Mouse (Mus musculus) hindbrain, embryonic 10.5 days (tissue): ENCODE results near the gene Ccdc146. TPM values are rescaled to one million over a fixed set of nuclear protein-coding genes. Genes with fewer than 3 reads are reported as not detected.
"Not testable (repeated sequence)": the region's sequence is repeated elsewhere in the genome, so short reads cannot be mapped to it uniquely, and the experiment has no call there.

Experiments
- DNase-seq: peaks from one replicate; pipeline ENCODE4 v3.0.0-alpha.2; 2017; ENCODE audit warnings: low spot score
- H3K27ac ChIP-seq: fragments of 300-500 bp; sonication (generic); 2 replicates; pipeline ENCODE4 v1.5.1; 2016; ENCODE audit warnings: mild to moderate bottlenecking, moderate library complexity
- H3K27me3 ChIP-seq: fragments of 300-500 bp; sonication (generic); 2 replicates; pipeline ENCODE4 v1.6.1; 2016; ENCODE audit warnings: mild to moderate bottlenecking; ENCODE audit not compliant: poor library complexity, insufficient read depth, severe bottlenecking
- H3K36me3 ChIP-seq: fragments of 300-500 bp; sonication (generic); 2 replicates; pipeline ENCODE4 v1.6.1; 2016; ENCODE audit warnings: mild to moderate bottlenecking, moderate library complexity
- H3K4me1 ChIP-seq: fragments of 300-500 bp; sonication (generic); replicated peaks from 2 replicates; pipeline ENCODE4 v1.6.1; 2016; ENCODE audit warnings: mild to moderate bottlenecking
- H3K4me3 ChIP-seq: fragments of 300-500 bp; sonication (generic); 2 replicates; pipeline ENCODE4 v1.5.1; 2016; ENCODE audit warnings: mild to moderate bottlenecking, moderate library complexity
- H3K9me3 ChIP-seq: fragments of 300-500 bp; sonication (generic); 2 replicates; pipeline ENCODE4 v1.6.1; 2016; ENCODE audit warnings: mild to moderate bottlenecking, moderate library complexity
- WGBS: fragments of 180-500 bp; shearing (Covaris S2); methylation state at CpG from one replicate; pipeline ENCODE4 v1.1.7; 2016; 5-methylcytosine and 5-hydroxymethylcytosine counted together
- polyA plus RNA-seq: library from polyadenylated mRNA; unstranded; fragments of >200 nt; fragmentation: Nextera tagmentation; extraction: Ambion mirVana; gene quantifications from 2 replicates; pipeline ENCODE4 v1.2.1, GENCODE M21; 2016

Ccdc146 gene
- polyA plus RNA-seq, 1 experiment from 2014 or later, result 1.3 TPM

DNA sequence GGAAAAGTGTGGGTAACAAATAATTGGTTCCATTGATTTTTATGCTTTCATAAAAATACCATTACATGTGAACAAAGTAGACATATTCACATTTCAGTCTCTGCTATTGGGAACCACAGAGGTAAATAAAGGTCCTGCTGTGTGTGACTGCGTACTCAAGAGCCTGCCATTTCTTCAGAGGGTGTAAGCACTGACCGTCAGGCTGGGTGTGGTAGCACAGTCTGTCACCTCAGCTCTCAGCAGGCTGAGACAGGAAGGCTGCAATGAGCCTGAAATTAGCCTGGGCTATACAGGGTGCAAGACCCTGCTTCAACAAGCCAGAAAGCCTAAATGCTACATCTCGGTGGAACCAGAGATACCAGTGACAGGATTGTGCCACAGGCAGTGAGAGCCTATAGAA, 124.4 kb downstream of the Ccdc146 start:
- Histone ChIP-seq H3K4me1 (0 out of 2 replicates have a peak, but pooled peaks cover 4% of the 10 kb centered on the region), H3K27ac (no peak overlapping the region), H3K9me3 (no peaks in the 10 kb centered on the region), H3K27me3 (no peaks in the 10 kb centered on the region), H3K36me3 (no peaks in the 10 kb centered on the region), H3K4me3 (no peak overlapping the region)
- no peak for DNase-seq
- 92% methylated on average over 3 of the region's 3 CpGs for WGBS

DNA sequence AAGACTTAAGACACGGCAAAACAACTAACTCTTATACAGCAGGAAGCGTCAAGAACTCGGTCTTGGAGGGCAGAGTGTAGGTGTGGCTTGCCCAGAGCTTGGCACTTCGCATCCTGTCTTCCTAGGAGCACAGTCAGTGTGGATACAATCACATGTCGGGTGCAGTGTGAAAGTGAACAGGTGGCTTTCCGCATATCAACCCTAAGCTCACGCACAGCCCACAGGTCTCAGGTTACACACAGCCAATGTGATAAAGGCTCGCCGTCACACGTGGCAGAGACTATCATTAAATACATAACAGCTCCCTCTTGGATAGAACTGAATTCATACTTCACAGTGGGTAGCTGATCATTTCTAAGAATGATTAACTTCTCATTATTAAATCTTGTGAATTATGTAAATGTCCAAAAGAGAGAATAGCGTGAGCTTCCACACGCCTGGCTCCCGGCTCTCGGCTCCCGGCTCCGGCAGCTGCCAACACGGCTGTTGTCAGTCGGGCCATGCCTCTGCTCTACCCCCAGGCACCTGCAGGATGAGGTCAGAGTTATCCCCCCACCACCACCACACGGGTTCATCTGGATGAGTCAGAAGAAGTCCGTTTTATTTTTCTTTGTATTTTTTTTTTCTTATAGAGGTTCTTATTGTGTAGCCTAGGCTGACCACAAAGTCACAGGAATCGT, 125.3 kb downstream of the Ccdc146 start:
- no peaks in the 10 kb centered on the region for H3K27me3 ChIP-seq
- H3K9me3 ChIP-seq, result no peaks in the 10 kb centered on the region
- DNase-seq, result no peak
- 0 out of 2 replicates have a peak, but pooled peaks cover 4% of the 10 kb centered on the region for H3K4me1 ChIP-seq
- H3K4me3 ChIP-seq, result no peak overlapping the region
- no peak overlapping the region for H3K27ac ChIP-seq
- WGBS, result 85% methylated on average over 21 of the region's 21 CpGs
- no peaks in the 10 kb centered on the region for H3K36me3 ChIP-seq

DNA sequence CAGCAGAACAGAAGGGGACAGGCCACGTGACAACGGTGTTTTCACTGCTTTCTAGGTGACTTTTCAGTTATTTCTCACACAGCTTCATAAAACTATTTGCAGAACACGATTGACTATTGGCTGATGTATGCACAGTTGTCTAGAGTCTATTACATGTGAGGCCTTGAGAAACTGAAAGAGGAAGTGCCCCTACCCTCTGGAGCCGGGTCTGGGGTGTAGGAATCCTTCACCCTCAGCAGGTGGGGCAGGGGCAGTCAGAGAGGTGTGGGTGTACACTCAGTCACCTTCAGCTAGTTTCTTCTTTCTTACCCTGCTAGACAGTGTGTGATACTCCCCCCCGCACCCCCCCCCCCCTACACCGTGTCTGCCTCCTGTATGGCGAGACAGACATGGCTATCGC, 128.8 kb downstream of the Ccdc146 start:
- Histone ChIP-seq H3K36me3 (no peaks in the 10 kb centered on the region), H3K4me3 (no peak overlapping the region), H3K27me3 (no peaks in the 10 kb centered on the region), H3K4me1 (no peaks in the 10 kb centered on the region), H3K27ac (no peak overlapping the region), H3K9me3 (no peaks in the 10 kb centered on the region)
- no peak for DNase-seq
- 86% methylated on average over 8 of the region's 8 CpGs for WGBS

DNA sequence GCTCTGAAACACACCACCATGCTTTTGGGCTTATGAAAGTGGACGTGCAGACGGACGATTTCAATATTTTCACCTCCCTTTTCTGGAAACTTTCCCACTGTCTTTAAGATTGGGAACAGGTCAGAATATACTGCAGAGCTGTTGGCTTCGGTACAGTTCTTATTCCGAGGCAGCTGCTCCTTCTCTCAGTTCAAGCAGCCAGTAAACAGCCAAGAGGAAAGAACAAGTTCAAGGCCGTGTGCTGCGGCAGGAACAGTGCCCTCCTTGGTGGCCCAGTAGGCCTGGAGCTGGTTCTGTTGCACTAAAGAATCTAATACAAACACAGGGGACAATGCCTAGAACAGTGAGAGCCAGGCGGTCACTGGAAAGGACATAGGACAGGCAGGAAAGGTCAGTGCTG, 133.9 kb downstream of the Ccdc146 start:
- Histone ChIP-seq H3K27ac (no peak overlapping the region), H3K4me3 (no peak overlapping the region), H3K27me3 (no peaks in the 10 kb centered on the region), H3K4me1 (no peaks in the 10 kb centered on the region), H3K9me3 (no peaks in the 10 kb centered on the region), H3K36me3 (no peaks in the 10 kb centered on the region)
- DNase-seq, result no peak
- 86% methylated on average over 8 of the region's 8 CpGs for WGBS

DNA sequence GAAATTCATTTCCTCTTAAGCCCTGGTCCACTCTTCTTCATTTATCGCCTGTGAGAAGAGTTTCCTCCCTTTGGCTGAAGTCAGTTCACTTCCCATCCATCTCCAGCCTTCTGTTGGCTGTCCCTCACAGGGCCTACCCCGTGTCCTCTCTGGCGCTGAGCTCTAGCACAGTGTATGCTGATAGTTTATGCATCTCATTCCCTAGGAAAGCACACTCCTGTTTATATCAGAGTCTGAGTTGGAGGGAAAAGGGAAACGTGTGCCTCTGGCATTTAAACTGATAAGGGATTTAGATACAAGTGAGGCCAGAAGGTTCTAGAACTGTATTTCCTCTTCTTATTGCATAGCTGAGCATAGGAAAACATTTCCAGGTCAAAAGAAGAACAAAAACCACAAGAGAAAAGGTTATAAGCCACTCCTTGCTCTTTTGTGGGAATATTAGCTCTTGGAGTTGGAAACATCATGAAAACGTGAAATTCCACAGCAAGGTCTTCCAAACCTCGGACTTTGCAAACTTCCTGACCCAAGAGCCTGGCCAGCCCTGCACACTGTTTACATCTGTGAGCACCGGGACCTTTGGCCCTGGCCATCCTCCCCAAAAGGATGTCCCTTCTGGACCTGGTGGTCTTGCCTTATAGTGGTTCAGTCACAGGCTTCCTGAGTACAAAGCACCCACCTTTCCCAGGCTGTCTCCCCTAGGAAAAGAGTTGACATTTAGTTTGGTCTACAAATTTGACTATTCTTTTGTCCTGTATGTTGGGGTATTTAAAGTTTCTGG, 135.6 kb downstream of the Ccdc146 start:
- Histone ChIP-seq H3K36me3 (no peaks in the 10 kb centered on the region), H3K9me3 (no peaks in the 10 kb centered on the region), H3K27ac (no peak overlapping the region), H3K4me1 (no peaks in the 10 kb centered on the region), H3K27me3 (no peaks in the 10 kb centered on the region), H3K4me3 (no peak overlapping the region)
- 83% methylated on average over 7 of the region's 7 CpGs for WGBS
- no peak for DNase-seq

DNA sequence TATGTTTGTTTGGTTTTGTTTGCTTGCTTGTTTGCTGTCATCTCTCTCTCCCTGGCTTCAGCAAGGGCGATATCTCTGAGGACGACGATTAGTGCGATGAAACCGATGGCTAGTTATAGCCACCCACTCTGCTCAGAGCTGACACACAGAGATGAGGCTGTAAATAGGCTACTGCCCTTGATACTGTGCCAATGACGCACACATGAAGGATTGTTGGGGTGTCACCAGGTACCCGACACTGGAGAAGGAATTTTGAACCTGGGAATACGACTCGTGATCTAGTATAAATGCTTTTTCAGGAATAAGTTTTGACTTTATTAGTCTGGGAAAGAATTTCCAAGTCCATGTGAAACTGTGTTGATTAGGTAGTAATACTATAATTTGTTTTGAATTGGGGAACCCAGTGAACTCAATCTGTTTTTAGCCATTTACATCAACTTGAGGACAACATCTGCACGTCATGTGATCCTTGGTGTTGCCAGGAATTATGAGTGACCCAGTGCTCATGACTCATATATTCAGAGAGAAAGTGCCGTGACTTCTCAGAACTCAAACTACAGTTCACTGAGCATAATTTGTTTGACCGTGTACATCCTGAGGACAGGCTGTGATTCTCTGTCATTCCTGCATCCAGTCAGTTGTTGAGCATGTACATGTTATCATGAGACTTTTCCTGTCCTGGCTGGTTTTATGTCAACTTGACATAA, 141.0 kb downstream of the Ccdc146 start:
- DNase-seq, result no peak
- no peaks in the 10 kb centered on the region for H3K4me1 ChIP-seq
- no peaks in the 10 kb centered on the region for H3K36me3 ChIP-seq
- H3K4me3 ChIP-seq, result no peak overlapping the region
- no peaks in the 10 kb centered on the region for H3K27me3 ChIP-seq
- H3K9me3 ChIP-seq, result no peaks in the 10 kb centered on the region
- WGBS, result 91% methylated on average over 12 of the region's 12 CpGs
- H3K27ac ChIP-seq, result no peak overlapping the region

DNA sequence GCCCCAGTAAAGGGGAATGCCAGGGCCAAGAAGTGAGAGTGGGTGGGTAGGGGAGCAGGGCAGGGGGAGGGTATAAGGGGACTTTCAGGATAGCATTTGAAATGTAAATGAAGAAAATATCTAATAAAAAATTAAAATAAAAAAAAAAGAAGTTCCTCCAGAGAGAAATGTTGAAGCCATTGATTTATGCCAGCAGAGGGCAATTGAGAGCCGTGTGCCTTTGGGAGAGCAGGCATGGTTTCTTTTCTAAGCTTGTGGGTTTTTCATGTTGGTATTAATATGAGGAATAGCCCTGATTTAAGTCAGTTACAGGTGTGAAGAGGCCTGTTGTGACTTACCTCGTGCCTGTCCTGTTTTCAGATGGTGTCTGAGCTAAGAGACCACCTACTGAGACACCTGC, 146.8 kb downstream of the Ccdc146 start:
- H3K4me3 ChIP-seq, H3K4me1 ChIP-seq, H3K27ac ChIP-seq, H3K9me3 ChIP-seq, DNase-seq, H3K27me3 ChIP-seq, H3K36me3 ChIP-seq: not testable (repeated sequence)
- WGBS, result 52% methylated on average over 2 of the region's 2 CpGs

DNA sequence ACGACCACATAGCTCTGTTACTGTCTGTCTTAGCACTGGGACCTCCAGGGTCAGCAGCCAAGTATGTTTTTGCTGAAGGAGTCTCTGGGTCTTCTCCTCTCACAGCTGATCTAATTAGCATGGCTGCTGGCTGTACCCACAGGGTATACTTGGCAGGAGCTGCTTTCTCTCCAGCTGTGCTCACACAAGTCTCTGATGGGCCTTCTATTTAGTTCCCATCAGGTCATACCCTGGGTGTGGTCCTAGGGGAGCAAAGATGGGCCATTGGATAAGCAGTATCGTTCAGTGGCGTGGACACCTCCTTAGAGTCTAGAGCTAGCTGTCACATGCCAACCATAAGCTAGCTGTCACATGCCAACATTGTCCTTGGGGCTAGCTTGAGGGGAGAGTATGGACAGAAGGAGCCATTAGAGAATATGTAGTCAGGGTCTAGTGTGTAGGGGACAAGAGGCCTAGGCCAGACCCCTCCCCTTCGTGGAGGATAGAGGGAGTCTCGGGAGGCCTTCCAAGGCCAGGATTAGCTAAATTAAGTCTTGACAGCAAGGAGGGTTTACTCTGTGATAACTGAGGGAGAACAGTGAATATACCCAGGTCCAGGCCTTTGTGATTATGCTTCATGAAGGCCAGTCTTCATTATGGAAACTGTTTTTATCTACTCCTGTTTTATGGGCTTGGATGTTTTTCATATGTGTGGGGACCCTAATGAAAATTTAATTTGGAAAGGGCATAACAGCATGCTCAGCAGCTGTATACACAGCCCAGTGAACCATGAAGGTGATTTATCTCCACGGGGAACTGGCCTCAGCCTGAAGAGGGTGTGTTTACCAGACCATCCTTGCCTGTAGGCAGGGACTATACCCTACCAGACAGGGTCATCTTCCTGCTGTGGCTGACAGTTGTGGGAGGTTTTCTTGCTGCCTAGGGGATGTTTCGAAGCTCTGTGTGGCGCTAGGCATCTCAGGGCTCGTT, 152.8 kb downstream of the Ccdc146 start:
- Histone ChIP-seq H3K36me3 (no peaks in the 10 kb centered on the region), H3K9me3 (no peaks in the 10 kb centered on the region), H3K27me3 (no peaks in the 10 kb centered on the region), H3K27ac (no peak overlapping the region), H3K4me1 (peaks cover 22% of the 10 kb centered on the region), H3K4me3 (no peak overlapping the region)
- DNase-seq, result no peak
- 47% methylated on average over 9 of the region's 9 CpGs for WGBS

DNA sequence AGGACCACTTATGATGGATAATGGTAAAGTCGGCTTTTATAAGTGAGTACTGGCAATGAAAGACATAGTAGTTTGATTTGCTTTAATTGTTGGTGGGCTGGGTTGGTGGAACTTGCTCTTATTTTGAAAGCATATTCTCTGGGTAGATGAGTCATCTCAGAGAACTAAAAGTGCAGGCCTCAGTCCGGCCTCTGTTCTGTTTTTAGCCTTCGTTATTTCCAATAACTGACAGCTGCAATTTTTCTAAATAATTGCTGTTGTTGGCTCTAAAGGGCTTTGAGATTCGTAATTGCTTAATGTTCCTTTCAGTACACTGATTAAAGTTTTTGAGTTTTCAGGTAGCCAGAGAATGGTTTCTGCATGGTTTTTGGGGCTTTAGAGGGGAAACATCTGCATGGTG, 153.7 kb downstream of the Ccdc146 start:
- 93% methylated on average over 4 of the region's 4 CpGs for WGBS
- no peak for DNase-seq
- Histone ChIP-seq H3K36me3 (no peaks in the 10 kb centered on the region), H3K4me3 (no peak overlapping the region), H3K27me3 (no peaks in the 10 kb centered on the region), H3K4me1 (peaks cover 22% of the 10 kb centered on the region), H3K9me3 (no peaks in the 10 kb centered on the region), H3K27ac (no peak overlapping the region)

DNA sequence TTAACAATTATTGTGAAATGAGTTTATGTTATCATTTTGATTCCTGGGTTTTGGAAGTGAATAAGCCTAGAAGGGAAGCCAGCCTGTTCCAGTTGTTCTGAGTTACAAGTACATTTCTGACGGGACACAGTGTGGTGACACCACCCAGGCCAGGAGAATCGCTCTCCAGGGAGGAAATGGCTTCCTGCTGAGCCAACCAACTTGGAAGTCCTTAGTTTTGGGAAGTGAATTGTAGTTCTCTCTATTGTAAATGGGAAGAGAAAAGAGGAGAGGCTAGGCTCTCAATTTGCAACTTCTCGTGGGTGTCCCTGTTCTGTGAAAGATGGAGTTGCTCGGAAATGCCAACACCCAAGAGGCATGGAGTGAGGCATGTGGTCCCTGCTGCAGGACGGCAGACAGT, 155.0 kb downstream of the Ccdc146 start:
- no peaks in the 10 kb centered on the region for H3K36me3 ChIP-seq
- WGBS, result 75% methylated on average over 5 of the region's 5 CpGs
- no peak overlapping the region for H3K4me3 ChIP-seq
- H3K27me3 ChIP-seq, result no peaks in the 10 kb centered on the region
- DNase-seq, result no peak
- peaks cover 20% of the 10 kb centered on the region for H3K4me1 ChIP-seq
- no peaks in the 10 kb centered on the region for H3K9me3 ChIP-seq
- H3K27ac ChIP-seq, result no peak overlapping the region

DNA sequence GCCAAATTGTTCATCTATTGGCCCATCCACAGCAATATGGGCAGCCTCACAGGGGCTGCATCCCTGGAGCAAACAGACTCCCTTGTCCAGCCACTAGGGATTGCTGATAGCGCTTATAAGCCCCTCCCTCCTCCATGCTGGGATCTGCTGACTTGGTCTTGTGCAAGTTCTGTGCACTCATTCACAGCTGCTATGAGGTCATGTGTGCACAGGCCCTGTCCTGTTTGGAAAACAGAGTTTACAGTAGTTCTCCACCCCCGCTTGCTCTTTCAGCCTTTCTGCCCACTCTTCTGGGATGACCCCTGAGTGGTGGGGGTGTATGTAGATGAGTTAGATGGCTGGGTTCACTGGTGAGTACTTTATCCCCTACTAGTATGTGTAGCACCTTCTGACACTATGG, 157.4 kb downstream of the Ccdc146 start:
- no peak overlapping the region for H3K27ac ChIP-seq
- H3K36me3 ChIP-seq, result no peaks in the 10 kb centered on the region
- DNase-seq, result no peak
- WGBS, result 82% methylated on average over 2 of the region's 2 CpGs
- peaks cover 31% of the 10 kb centered on the region for H3K4me1 ChIP-seq
- H3K9me3 ChIP-seq, result no peaks in the 10 kb centered on the region
- no peak overlapping the region for H3K4me3 ChIP-seq
- no peaks in the 10 kb centered on the region for H3K27me3 ChIP-seq

DNA sequence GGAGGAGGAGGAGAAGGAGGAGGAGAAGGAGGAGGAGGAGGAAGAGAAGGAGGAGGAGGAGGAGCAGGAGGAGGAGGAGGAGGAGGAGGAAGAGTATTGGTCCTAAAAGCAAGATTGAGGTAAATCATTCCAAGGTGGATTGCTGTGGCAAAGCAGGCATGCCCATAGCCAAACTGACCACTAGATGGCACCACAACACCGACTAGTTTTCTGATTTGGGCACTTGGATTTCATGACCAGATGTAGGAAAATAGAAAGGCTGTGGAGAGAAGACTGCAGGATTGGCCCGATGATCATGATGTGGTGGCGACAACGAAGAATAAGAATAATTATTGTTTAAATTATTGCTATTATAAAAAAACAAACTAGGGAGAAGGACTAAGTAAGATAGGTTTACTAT, 159.4 kb downstream of the Ccdc146 start:
- 0 out of 2 replicates have a peak overlapping the region, but pooled peaks have one; percentile 87 for H3K27ac ChIP-seq
- H3K27me3 ChIP-seq, result no peaks in the 10 kb centered on the region
- no peak overlapping the region for H3K4me3 ChIP-seq
- H3K4me1 ChIP-seq, result peaks cover 31% of the 10 kb centered on the region
- WGBS, result 32% methylated on average over 4 of the region's 4 CpGs
- H3K36me3 ChIP-seq, result no peaks in the 10 kb centered on the region
- H3K9me3 ChIP-seq, result no peaks in the 10 kb centered on the region
- peak; percentile 84 for DNase-seq
